Mouse (Mus musculus): ENCODE results near the gene Slc28a3. TPM values are rescaled to one million over a fixed set of nuclear protein-coding genes. Genes with fewer than 3 reads are reported as not detected.

The Slc28a3 gene
- polyA plus RNA-seq, 1 experiment from 2014 or later, result not detected

- ATAC-seq (ENCODE audit: low FRiP score, low TSS enrichment), result no peak
- H3K4me3 ChIP-seq (ENCODE audit: low read length), result peak overlapping the region; percentile 12; the same call in 1 of the 2 replicates
- WGBS, result 58% methylated on average over 15 of the region's 15 CpGs
Measured at GRCm38 (mm10) chr13:58588655-58589516, 21.8 kb downstream of the Slc28a3 start.

GRCm38 (mm10) chr13:58587962-58588361 lies 22.7 kb downstream of the Slc28a3 start:
- 77% methylated on average over 7 of the region's 7 CpGs for WGBS
- no peak for ATAC-seq (ENCODE audit: low FRiP score, low TSS enrichment)
- Histone ChIP-seq H3K4me2 (replicated peaks; ENCODE audit: low read depth, low read length) (no peak overlapping the region), H3K9ac (replicated peaks; ENCODE audit: low read length) (no peak overlapping the region), H3K27me3 (ENCODE audit: insufficient read depth, low read length) (no peaks in the 10 kb centered on the region), H3K36me3 (ENCODE audit: insufficient read depth, low read length) (no peaks in the 10 kb centered on the region), H3K4me3 (ENCODE audit: low read length) (no peak overlapping the region), H3K4me1 (ENCODE audit: insufficient read depth, low read length) (peaks cover 7% of the 10 kb centered on the region; the same call in 1 of the 2 replicates), H3K27ac (ENCODE audit: low read length) (no peak overlapping the region), H3K9me3 (ENCODE audit: low read length) (no peaks in the 10 kb centered on the region)

More at GRCm38 (mm10) chr13:58588655-58589516, 21.8 kb downstream of the Slc28a3 start:
- no peaks in the 10 kb centered on the region for H3K27me3 ChIP-seq (ENCODE audit: insufficient read depth, low read length)
- no peaks in the 10 kb centered on the region for H3K9me3 ChIP-seq (ENCODE audit: low read length)
- H3K9ac ChIP-seq (replicated peaks; ENCODE audit: low read length), result 0 out of 2 replicates have a peak overlapping the region, but pooled peaks have one; percentile 20
- H3K27ac ChIP-seq (ENCODE audit: low read length), result no peak overlapping the region
- no peaks in the 10 kb centered on the region for H3K36me3 ChIP-seq (ENCODE audit: insufficient read depth, low read length)
- H3K4me1 ChIP-seq (ENCODE audit: insufficient read depth, low read length), result peaks cover 7% of the 10 kb centered on the region; the same call in 1 of the 2 replicates
- H3K4me2 ChIP-seq (replicated peaks; ENCODE audit: low read depth, low read length), result peak overlapping the region; percentile 44

- 89% methylated on average over 9 of the region's 9 CpGs for WGBS
- Histone ChIP-seq H3K9me3 (ENCODE audit: low read length) (no peaks in the 10 kb centered on the region), H3K36me3 (ENCODE audit: insufficient read depth, low read length) (no peaks in the 10 kb centered on the region), H3K27ac (ENCODE audit: low read length) (no peak overlapping the region), H3K27me3 (ENCODE audit: insufficient read depth, low read length) (no peaks in the 10 kb centered on the region), H3K9ac (replicated peaks; ENCODE audit: low read length) (no peak overlapping the region), H3K4me3 (ENCODE audit: low read length) (no peak overlapping the region), H3K4me1 (ENCODE audit: insufficient read depth, low read length) (no peaks in the 10 kb centered on the region), H3K4me2 (replicated peaks; ENCODE audit: low read depth, low read length) (no peak overlapping the region)
- no peak for ATAC-seq (ENCODE audit: low FRiP score, low TSS enrichment)
Measured at GRCm38 (mm10) chr13:58566181-58566580, 44.5 kb downstream of the Slc28a3 start.

GRCm38 (mm10) chr13:58560497-58561138 lies 50.1 kb downstream of the Slc28a3 start:
- no peaks in the 10 kb centered on the region for H3K36me3 ChIP-seq (ENCODE audit: insufficient read depth, low read length)
- WGBS, result 76% methylated on average over 15 of the region's 15 CpGs

GRCm38 (mm10) chr13:58558216-58558615 lies 52.5 kb downstream of the Slc28a3 start:
- no peaks in the 10 kb centered on the region for H3K9me3 ChIP-seq (ENCODE audit: low read length)
- no peaks in the 10 kb centered on the region for H3K4me1 ChIP-seq (ENCODE audit: insufficient read depth, low read length)
- H3K4me2 ChIP-seq (replicated peaks; ENCODE audit: low read depth, low read length), result no peak overlapping the region
- no peak overlapping the region for H3K9ac ChIP-seq (replicated peaks; ENCODE audit: low read length)
- H3K4me3 ChIP-seq (ENCODE audit: low read length), result no peak overlapping the region
- no peaks in the 10 kb centered on the region for H3K27me3 ChIP-seq (ENCODE audit: insufficient read depth, low read length)
- no peak for ATAC-seq (ENCODE audit: low FRiP score, low TSS enrichment)
- H3K36me3 ChIP-seq (ENCODE audit: insufficient read depth, low read length), result no peaks in the 10 kb centered on the region
- H3K27ac ChIP-seq (ENCODE audit: low read length), result no peak overlapping the region
- whole genome bisulfite sequencing, result 79% methylated on average over 12 of the region's 12 CpGs

More at GRCm38 (mm10) chr13:58560497-58561138, 50.1 kb downstream of the Slc28a3 start:
- no peak overlapping the region for H3K4me2 ChIP-seq (replicated peaks; ENCODE audit: low read depth, low read length)
- no peak overlapping the region for H3K27ac ChIP-seq (ENCODE audit: low read length)
- no peak overlapping the region for H3K9ac ChIP-seq (replicated peaks; ENCODE audit: low read length)
- no peaks in the 10 kb centered on the region for H3K27me3 ChIP-seq (ENCODE audit: insufficient read depth, low read length)
- H3K4me3 ChIP-seq (ENCODE audit: low read length), result no peak overlapping the region
- no peaks in the 10 kb centered on the region for H3K4me1 ChIP-seq (ENCODE audit: insufficient read depth, low read length)
- ATAC-seq (ENCODE audit: low FRiP score, low TSS enrichment), result no peak
- H3K9me3 ChIP-seq (ENCODE audit: low read length), result no peaks in the 10 kb centered on the region

GRCm38 (mm10) chr13:58556018-58556417 lies 54.7 kb downstream of the Slc28a3 start:
- ATAC-seq (ENCODE audit: low FRiP score, low TSS enrichment), result no peak
- no peak overlapping the region for H3K4me3 ChIP-seq (ENCODE audit: low read length)
- H3K27me3 ChIP-seq (ENCODE audit: insufficient read depth, low read length), result no peaks in the 10 kb centered on the region
- no peaks in the 10 kb centered on the region for H3K36me3 ChIP-seq (ENCODE audit: insufficient read depth, low read length)
- no peak overlapping the region for H3K9ac ChIP-seq (replicated peaks; ENCODE audit: low read length)
- no peak overlapping the region for H3K27ac ChIP-seq (ENCODE audit: low read length)
- no peaks in the 10 kb centered on the region for H3K4me1 ChIP-seq (ENCODE audit: insufficient read depth, low read length)
- H3K4me2 ChIP-seq (replicated peaks; ENCODE audit: low read depth, low read length), result no peak overlapping the region
- WGBS, result 57% methylated on average over 1 of the region's 1 CpGs
- H3K9me3 ChIP-seq (ENCODE audit: low read length), result no peaks in the 10 kb centered on the region

GRCm38 (mm10) chr13:58555561-58555960 lies 55.1 kb downstream of the Slc28a3 start:
- Histone ChIP-seq H3K4me3 (ENCODE audit: low read length) (no peak overlapping the region), H3K27me3 (ENCODE audit: insufficient read depth, low read length) (no peaks in the 10 kb centered on the region), H3K9me3 (ENCODE audit: low read length) (no peaks in the 10 kb centered on the region), H3K27ac (ENCODE audit: low read length) (no peak overlapping the region), H3K4me2 (replicated peaks; ENCODE audit: low read depth, low read length) (no peak overlapping the region), H3K4me1 (ENCODE audit: insufficient read depth, low read length) (no peaks in the 10 kb centered on the region), H3K36me3 (ENCODE audit: insufficient read depth, low read length) (no peaks in the 10 kb centered on the region), H3K9ac (replicated peaks; ENCODE audit: low read length) (no peak overlapping the region)
- no peak for ATAC-seq (ENCODE audit: low FRiP score, low TSS enrichment)
- 36% methylated on average over 5 of the region's 5 CpGs for WGBS

- no peaks in the 10 kb centered on the region for H3K27me3 ChIP-seq (ENCODE audit: insufficient read depth, low read length)
- H3K9me3 ChIP-seq (ENCODE audit: low read length), result no peaks in the 10 kb centered on the region
- H3K4me3 ChIP-seq (ENCODE audit: low read length), result no peak overlapping the region
- no peaks in the 10 kb centered on the region for H3K4me1 ChIP-seq (ENCODE audit: insufficient read depth, low read length)
- ATAC-seq (ENCODE audit: low FRiP score, low TSS enrichment), result no peak
- WGBS, result 72% methylated on average over 4 of the region's 4 CpGs
- H3K27ac ChIP-seq (ENCODE audit: low read length), result no peak overlapping the region
- no peak overlapping the region for H3K4me2 ChIP-seq (replicated peaks; ENCODE audit: low read depth, low read length)
- no peak overlapping the region for H3K9ac ChIP-seq (replicated peaks; ENCODE audit: low read length)
- no peaks in the 10 kb centered on the region for H3K36me3 ChIP-seq (ENCODE audit: insufficient read depth, low read length)
Measured at GRCm38 (mm10) chr13:58551924-58552323, 58.8 kb downstream of the Slc28a3 start.

- no peaks in the 10 kb centered on the region for H3K4me1 ChIP-seq (ENCODE audit: insufficient read depth, low read length)
- WGBS, result 47% methylated on average over 7 of the region's 7 CpGs
- ATAC-seq (ENCODE audit: low FRiP score, low TSS enrichment), result no peak
- H3K27ac ChIP-seq (ENCODE audit: low read length), result no peak overlapping the region
- H3K4me2 ChIP-seq (replicated peaks; ENCODE audit: low read depth, low read length), result no peak overlapping the region
- no peak overlapping the region for H3K4me3 ChIP-seq (ENCODE audit: low read length)
- no peaks in the 10 kb centered on the region for H3K36me3 ChIP-seq (ENCODE audit: insufficient read depth, low read length)
- H3K27me3 ChIP-seq (ENCODE audit: insufficient read depth, low read length), result no peaks in the 10 kb centered on the region
- H3K9me3 ChIP-seq (ENCODE audit: low read length), result no peaks in the 10 kb centered on the region
- H3K9ac ChIP-seq (replicated peaks; ENCODE audit: low read length), result no peak overlapping the region
Measured at GRCm38 (mm10) chr13:58547570-58547969, 63.1 kb downstream of the Slc28a3 start.
